In genomic region chr2:119619002-119619401, GRCm38 (mm10) we compare ENCODE assay signal across 1 mouse cellular context.
TF ChIP-seq lines count a peak whose summit lies in the region.

No protein-coding gene starts in this region.

TF ChIP-seq in CH12.LX, 34 proteins besides CTCF, POLR2A, EP300 and RAD21:
- 0 out of 2 replicates have a peak, but pooled peaks have one; percentile 49 for TF ChIP-seq TBP (conservative IDR thresholded peaks at IDR 0.05; ENCODE audit: low read depth, low read length)
